Mouse (Mus musculus) macrophage (primary cell): ENCODE results near the gene Syt17. TPM values are rescaled to one million over a fixed set of nuclear protein-coding genes. Genes with fewer than 3 reads are reported as not detected.

Experiments used
- H3K27ac ChIP-seq: fragments of 350-480 bp; formaldehyde crosslinking; 2 replicates; pipeline ENCODE4 v1.9.0; 2021
- H3K36me3 ChIP-seq: fragments of 350-480 bp; formaldehyde crosslinking; 2 replicates; pipeline ENCODE4 v1.9.0; 2021; ENCODE audit errors: inconsistent target
- H3K4me3 ChIP-seq: fragments of 350-480 bp; formaldehyde crosslinking; 2 replicates; pipeline ENCODE4 v1.9.0; 2021; ENCODE audit errors: inconsistent target
- H3K79me2 ChIP-seq: fragments of 350-480 bp; formaldehyde crosslinking; 2 replicates; pipeline ENCODE4 v1.9.0; 2021; ENCODE audit errors: inconsistent target
- WGBS: methylation state at CpG from one replicate; pipeline ENCODE4 v1.1.7; 2026; ENCODE audit warnings: inconsistent platforms; ENCODE audit not compliant: missing documents; 5-methylcytosine and 5-hydroxymethylcytosine counted together
- polyA plus RNA-seq: library from polyadenylated mRNA; stranded (reverse); fragments of 250-400 nt; gene quantifications from 3 replicates; pipeline ENCODE4 v1.2.4, GENCODE M21; 2018; ENCODE audit warnings: inconsistent platforms
- total RNA-seq, 78 experiments: library from RNA; depleted of rRNA; stranded (reverse); fragments of 250-400 nt; gene quantifications; 1 replicate in 9 of 78; 2 replicates in 24 of 78; 3 replicates in 43 of 78; 4 replicates in 2 of 78; pipeline ENCODE4 v1.2.4; 2018; ENCODE audit warnings: inconsistent platforms in 56 of 78

The Syt17 gene
- total RNA-seq (2018; cell fraction: chromatin; rRNA removed) = not detected
- total RNA-seq (2018; cell fraction: cytosol; rRNA removed) = not detected
- not detected for total RNA-seq (2018; cell fraction: nucleus; rRNA removed)
- not detected in 3 replicates for polyA plus RNA-seq

DNA sequence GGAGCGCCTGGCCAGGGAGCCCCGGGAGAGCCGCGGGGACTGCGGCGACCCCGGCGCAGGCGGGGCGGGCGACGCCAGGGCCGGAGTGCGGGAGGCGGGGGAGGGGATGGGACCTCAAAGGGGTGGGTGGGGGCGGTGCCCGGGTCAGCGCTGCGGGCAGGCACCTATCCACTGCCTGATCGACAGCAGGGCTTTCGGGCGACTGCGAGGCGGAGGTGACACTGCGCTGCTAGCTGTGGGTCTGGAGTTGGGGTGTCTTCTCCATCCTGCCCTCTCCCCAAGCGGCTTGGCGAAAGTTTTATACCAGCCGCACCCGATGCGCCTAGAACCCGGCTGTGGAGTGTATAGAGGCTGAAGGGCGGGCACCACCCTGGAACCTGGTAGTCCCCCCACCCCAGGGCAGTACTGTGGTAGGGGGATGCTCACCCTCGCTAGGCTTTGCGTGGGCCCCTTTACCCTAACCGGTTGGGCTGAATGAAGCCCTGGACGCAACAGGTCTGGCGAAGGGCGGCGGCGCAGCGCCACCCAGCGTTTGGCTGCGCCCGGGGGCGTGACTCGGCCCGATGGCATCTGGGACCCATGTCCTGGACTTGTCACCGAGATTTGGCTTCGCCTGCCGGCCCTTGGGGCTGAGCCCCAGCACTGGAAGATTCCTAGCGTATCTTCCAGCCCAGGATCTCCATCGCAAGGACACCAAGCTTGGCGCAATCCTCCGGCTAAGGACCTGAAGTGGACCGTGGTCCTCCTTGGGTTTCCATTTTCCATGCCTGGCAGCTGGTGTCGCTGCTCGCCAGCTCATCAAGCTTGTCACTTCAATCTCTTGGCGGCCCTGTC is at the start of gene Syt17:
TSS of gene Syt17 (minus strand) at position 89 of the 834 bp plus-strand sequence.
- Histone ChIP-seq H3K36me3 (no peaks in the 10 kb centered on the region), H3K79me2 (no peaks in the 10 kb centered on the region), H3K27ac (no peak within 1 kb of the TSS), H3K4me3 (no peak within 1 kb of the TSS)
- WGBS = 3% methylated on average over 57 of the region's 58 CpGs

DNA sequence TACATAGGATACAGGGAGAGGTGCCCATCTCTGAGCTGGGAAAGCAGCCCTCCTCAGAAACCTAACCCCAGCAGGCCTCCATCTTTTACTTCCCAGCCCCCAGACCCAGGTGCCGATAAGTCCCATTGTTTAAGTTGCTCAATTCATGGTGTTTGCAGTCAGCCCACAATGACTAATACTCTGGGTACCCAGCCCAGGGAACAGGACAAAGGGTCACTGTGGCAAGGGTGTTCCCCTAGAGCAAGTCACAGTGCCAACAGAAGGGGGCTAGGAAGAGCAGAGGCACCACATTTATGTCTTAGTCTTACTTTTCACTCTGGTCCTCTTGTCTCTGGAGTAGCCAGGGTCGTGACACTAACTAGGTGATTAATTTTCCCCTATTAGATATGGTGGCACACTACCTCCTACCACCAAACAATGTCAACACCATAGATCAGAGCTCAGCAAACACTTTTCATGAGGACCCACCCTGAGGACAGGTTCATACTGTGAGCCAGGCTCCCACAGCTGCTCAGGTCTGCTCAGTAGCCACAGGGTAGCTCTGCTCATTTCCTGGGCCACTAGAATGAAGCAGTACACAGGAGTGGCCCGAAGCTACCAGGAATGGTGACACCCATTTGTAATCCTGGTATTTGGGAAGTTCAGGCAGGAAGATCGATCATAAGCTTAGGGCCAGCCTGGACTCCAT is 47.0 kb upstream of the Syt17 start:
- H3K27ac ChIP-seq = no peak overlapping the region
- WGBS = 87% methylated on average over 4 of the region's 4 CpGs
- H3K4me3 ChIP-seq = no peak overlapping the region
- peaks cover 11% of the 10 kb centered on the region for H3K79me2 ChIP-seq
- no peaks in the 10 kb centered on the region for H3K36me3 ChIP-seq

GRCm38 (mm10) chr7:118493892-118494291 is 45.9 kb upstream of the Syt17 start:
- Histone ChIP-seq H3K27ac (no peak overlapping the region), H3K4me3 (no peak overlapping the region), H3K79me2 (peaks cover 23% of the 10 kb centered on the region), H3K36me3 (no peaks in the 10 kb centered on the region)
- WGBS = over 99% methylated on average over 9 of the region's 9 CpGs

- Histone ChIP-seq H3K27ac (peak within 1 kb of the TSS; percentile 57), H3K4me3 (peak within 1 kb of the TSS; percentile 40), H3K79me2 (peaks cover 46% of the 10 kb centered on the region), H3K36me3 (peaks cover 3% of the 10 kb centered on the region; the same call in 1 of the 2 replicates)
- 1% methylated on average over 55 of the region's 55 CpGs for WGBS
These were observed 43.6 kb upstream of the Syt17 start, which contains the start of gene Itpripl2 for GRCm38 (mm10) chr7:118491431-118492147. TSS of gene Itpripl2 (minus strand) at chr7:118491975.

- Histone ChIP-seq H3K4me3 (peak overlapping the region; percentile 40), H3K36me3 (peaks cover 7% of the 10 kb centered on the region; the same call in 1 of the 2 replicates), H3K79me2 (peaks cover 53% of the 10 kb centered on the region), H3K27ac (peak overlapping the region; percentile 41)
- 37% methylated on average over 66 of the region's 67 CpGs for WGBS
These were observed 42.8 kb upstream of the Syt17 start for GRCm38 (mm10) chr7:118490666-118491430.

- 94% methylated on average over 57 of the region's 57 CpGs for WGBS
- H3K4me3 ChIP-seq = no peak overlapping the region
- H3K36me3 ChIP-seq = peaks cover 8% of the 10 kb centered on the region; the same call in 1 of the 2 replicates
- no peak overlapping the region for H3K27ac ChIP-seq
- H3K79me2 ChIP-seq = peaks cover 62% of the 10 kb centered on the region
These were observed 42.0 kb upstream of the Syt17 start for GRCm38 (mm10) chr7:118489706-118490665.

DNA sequence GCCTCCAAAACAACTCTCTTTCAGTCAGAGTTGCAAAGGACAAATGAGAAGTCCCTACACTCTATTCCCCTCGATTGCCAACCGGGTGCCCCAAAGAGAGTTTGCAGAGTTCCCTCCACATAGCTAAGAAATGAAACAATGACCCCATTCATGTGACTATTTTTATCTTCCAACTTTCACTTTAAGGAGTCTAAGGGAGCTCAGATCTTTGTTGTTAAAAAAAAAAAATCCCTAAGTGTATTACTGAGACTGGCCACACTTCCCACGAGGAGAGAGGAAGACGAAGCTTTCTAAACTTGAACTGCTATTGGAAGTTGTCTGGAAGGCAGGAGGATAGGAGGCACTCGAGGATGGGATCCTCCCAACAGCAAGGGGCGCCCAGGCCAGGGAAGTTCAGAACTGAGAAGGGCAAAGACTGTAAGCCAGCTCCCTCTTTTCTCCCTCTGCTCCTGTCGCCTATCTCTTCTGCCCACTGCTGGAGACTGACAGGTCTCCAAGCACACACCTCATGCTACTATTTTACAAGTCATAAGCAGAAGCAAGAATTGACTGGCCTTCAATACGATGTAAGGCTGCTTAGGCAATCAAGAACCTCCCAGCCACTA is 40.1 kb upstream of the Syt17 start:
- no peak overlapping the region for H3K4me3 ChIP-seq

DNA sequence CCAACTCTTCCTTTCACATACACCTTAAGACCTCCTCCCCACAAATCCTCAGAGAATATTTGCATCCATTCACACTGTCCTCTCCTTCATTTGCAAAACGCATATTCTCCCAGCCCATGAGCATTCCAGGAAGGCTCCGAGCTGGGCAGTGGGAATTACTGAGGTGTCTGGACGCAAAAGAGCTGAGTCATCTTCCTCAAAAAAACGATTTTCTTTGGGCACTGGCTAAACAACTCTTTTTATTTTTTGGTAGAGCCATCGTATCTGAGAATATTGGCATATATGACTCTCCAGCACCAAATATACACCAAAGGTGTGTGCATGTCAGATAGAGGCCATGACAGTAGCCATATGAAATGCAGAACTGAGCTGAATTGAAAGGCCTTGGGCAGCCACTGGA is 38.9 kb upstream of the Syt17 start:
- H3K79me2 ChIP-seq = peaks cover 63% of the 10 kb centered on the region
- H3K4me3 ChIP-seq = no peak overlapping the region
- 78% methylated on average over 5 of the region's 5 CpGs for WGBS
- no peak overlapping the region for H3K27ac ChIP-seq
- peaks cover 8% of the 10 kb centered on the region; the same call in 1 of the 2 replicates for H3K36me3 ChIP-seq

More for the DNA sequence above, 40.1 kb upstream of the Syt17 start:
- peak overlapping the region; percentile 19 for H3K27ac ChIP-seq
- H3K79me2 ChIP-seq = peaks cover 63% of the 10 kb centered on the region
- peaks cover 8% of the 10 kb centered on the region; the same call in 1 of the 2 replicates for H3K36me3 ChIP-seq
- 45% methylated on average over 8 of the region's 8 CpGs for WGBS

DNA sequence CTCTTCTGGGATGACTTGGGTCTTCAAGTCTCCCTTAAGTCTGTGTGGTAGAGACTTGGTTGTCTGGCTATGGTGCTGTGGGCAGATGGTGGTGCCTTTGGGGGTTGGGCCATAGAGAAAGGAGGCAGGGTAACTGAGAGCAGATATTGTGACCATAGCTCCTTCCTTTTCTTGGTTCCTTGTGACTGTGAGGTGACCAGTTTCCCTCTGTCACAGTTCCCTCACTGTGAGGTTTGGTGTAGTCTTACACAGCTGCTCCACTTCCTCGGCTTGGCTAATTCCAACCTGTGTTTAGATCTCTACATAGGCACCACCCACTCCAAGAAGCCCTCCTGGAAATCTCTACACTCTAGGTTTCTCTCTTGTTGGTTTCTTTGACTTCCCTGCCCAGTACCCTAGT is 36.0 kb upstream of the Syt17 start:
- Histone ChIP-seq H3K4me3 (no peak overlapping the region), H3K36me3 (peaks cover 8% of the 10 kb centered on the region; the same call in 1 of the 2 replicates), H3K27ac (peak overlapping the region; percentile 53), H3K79me2 (peaks cover 41% of the 10 kb centered on the region)
- WGBS = 36% methylated on average over 1 of the region's 1 CpGs

DNA sequence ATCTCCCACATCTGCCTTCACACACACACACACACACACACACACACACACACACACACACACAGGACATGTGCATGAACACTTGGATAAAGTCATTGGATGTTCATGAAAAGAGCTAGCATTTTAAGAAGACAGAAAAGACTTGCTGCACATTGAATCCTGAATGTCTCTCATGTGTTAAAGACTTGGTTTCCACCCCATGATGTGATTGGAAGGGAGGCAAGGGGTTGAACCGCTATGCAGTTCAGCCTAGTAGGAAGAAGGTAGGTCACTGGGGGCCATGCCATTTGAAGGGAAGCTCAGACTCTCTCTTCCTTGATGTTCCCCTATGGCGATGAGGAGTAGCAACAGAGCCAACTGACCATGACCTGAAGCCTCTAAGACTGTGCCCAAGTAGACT is 34.0 kb upstream of the Syt17 start:
- peak overlapping the region; percentile 53 for H3K27ac ChIP-seq
- no peak overlapping the region for H3K4me3 ChIP-seq
- H3K36me3 ChIP-seq = peaks cover 8% of the 10 kb centered on the region; the same call in 1 of the 2 replicates
- 95% methylated on average over 2 of the region's 2 CpGs for WGBS
- peaks cover 21% of the 10 kb centered on the region for H3K79me2 ChIP-seq

DNA sequence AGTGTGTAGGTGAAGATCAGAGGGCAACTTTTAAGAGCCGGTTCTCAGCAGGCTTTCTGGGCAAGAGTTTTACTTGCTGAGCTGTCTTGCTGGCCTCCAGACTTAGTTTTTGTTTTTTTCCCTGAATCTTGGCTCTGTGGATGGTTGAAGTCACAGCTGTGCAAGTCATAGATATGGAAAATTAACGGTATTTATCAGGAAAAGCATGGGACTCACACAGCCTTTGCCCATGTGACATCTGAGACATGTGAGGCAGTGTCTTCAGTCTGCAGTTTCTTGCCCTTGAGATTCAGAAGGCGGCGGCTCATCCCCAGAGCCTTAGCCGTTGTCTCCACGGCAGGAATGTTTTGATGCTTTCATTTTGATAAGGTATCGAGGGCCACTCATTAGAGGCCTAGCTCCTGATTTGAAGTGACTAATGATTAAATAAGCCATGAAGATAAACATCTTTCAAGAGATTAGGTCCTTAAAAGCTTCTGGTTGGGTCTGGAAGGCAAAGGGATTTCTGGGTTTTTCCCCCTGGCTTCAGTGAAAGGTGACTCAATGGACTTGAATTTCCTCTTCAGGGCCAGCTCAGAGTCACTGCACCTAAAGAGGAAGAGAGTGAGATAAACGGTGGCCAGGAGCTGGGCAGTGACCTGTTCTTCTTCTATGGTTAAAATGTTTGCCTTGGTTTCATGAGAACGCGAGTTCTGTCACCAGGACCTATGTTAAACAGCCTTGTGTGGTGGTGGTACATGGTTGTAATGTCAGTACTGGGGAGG is 33.2 kb upstream of the Syt17 start:
- Histone ChIP-seq H3K36me3 (0 out of 2 replicates have a peak, but pooled peaks cover 4% of the 10 kb centered on the region), H3K27ac (peak overlapping the region; percentile 53; the same call in 1 of the 2 replicates), H3K79me2 (peaks cover 13% of the 10 kb centered on the region), H3K4me3 (no peak overlapping the region)
- WGBS = 86% methylated on average over 10 of the region's 10 CpGs

- 93% methylated on average over 9 of the region's 9 CpGs for WGBS
- Histone ChIP-seq H3K27ac (no peak overlapping the region), H3K36me3 (no peaks in the 10 kb centered on the region), H3K4me3 (no peak overlapping the region), H3K79me2 (peaks cover 4% of the 10 kb centered on the region; the same call in 1 of the 2 replicates)
These were observed 32.2 kb upstream of the Syt17 start for GRCm38 (mm10) chr7:118480160-118480709.
